In genomic region chr1:155901348-155901747, GRCm38 (mm10) we compare ENCODE assay signal across 20 mouse cellular contexts.
A peak's percentile ranks its signal among the peaks of the same experiment; 100 is the strongest.
DNase-seq lines count a peak whose midpoint lies in the region; ATAC-seq and TF ChIP-seq lines count a peak whose summit lies in the region.
"Had no signal": no experiment of that assay in that cellular context is flagged by ENCODE, and none has a peak within 500 bp of the region (broad histone marks: within the 10 kb centered on the region; RNA-seq: fewer than 3 reads in every experiment).

No protein-coding gene starts in this region.

- peak overlapping the region; percentile 22; the same call in 1 of the 2 replicates for H3K27ac ChIP-seq in bone marrow macrophage, adult 2 months (ENCODE audit: insufficient read depth, low read depth, low read length)

- H3K4me1 ChIP-seq in bone marrow macrophage, adult 2 months (ENCODE audit: control insufficient read depth, insufficient read depth, low read length), result peaks cover 9% of the 10 kb centered on the region

- intact Hi-C loops in heart, postnatal 14 days (cut with DNase I), result no loop called here

- H3K4me3 ChIP-seq in bone marrow macrophage, adult 2 months (ENCODE audit: insufficient read depth, low read length), result no peak overlapping the region

- no peak for DNase-seq in layer of hippocampus, postnatal 10 days (ENCODE audit: low spot score in 2 of 2)
- no peak for DNase-seq in heart, postnatal 14 days
- DNase-seq: adrenal gland, adult 2 months; adrenal gland, adult 8-10 months; adrenal gland, postnatal 10 days; adrenal gland, postnatal 14 days; adrenal gland, postnatal 25 days; adrenal gland, postnatal 36 days; B cell, adult 2 months; cerebellum, adult 11 months; cerebellum, adult 11-12 months; cerebellum, adult 18-20 months; cerebellum, adult 2 months had no signal

- peak; percentile 59; the same call in 1 of the 2 replicates for ATAC-seq in granulocyte monocyte progenitor cell, adult 5-6 weeks (replicated peaks; ENCODE audit: poor library complexity, severe bottlenecking)
- peak; percentile 67; the same call in 1 of the 2 replicates for ATAC-seq in megakaryocyte, adult 5-6 weeks (ENCODE audit: poor library complexity, severe bottlenecking)
- no peak for ATAC-seq in erythroid progenitor cell, adult 5-6 weeks (replicated peaks; ENCODE audit: low FRiP score, poor library complexity, severe bottlenecking)
- ATAC-seq: activated CD4-positive, CD25-positive, alpha-beta regulatory T cell, adult 4 months; CD4-positive, CD25-positive, alpha-beta regulatory T cell, adult 4 months; Patski had no signal

- TF ChIP-seq POLR2A in bone marrow macrophage, adult 2 months (IDR thresholded peaks at IDR 0.05; ENCODE audit: borderline replicate concordance, low read depth, low read length), result no peak

- no peak for TF ChIP-seq CTCF in bone marrow macrophage, adult 2 months (IDR thresholded peaks at IDR 0.05; ENCODE audit: low read depth, low read length)
